Mouse (Mus musculus): ENCODE results near the gene Pgm5. TPM values are rescaled to one million over a fixed set of nuclear protein-coding genes. Genes with fewer than 3 reads are reported as not detected.
"Not testable (repeated sequence)": the region's sequence is repeated elsewhere in the genome, so short reads cannot be mapped to it uniquely, and the experiment has no call there.

Gene Pgm5
- polyA plus RNA-seq, 1 experiment from 2014 or later, result 0.20 TPM

DNA sequence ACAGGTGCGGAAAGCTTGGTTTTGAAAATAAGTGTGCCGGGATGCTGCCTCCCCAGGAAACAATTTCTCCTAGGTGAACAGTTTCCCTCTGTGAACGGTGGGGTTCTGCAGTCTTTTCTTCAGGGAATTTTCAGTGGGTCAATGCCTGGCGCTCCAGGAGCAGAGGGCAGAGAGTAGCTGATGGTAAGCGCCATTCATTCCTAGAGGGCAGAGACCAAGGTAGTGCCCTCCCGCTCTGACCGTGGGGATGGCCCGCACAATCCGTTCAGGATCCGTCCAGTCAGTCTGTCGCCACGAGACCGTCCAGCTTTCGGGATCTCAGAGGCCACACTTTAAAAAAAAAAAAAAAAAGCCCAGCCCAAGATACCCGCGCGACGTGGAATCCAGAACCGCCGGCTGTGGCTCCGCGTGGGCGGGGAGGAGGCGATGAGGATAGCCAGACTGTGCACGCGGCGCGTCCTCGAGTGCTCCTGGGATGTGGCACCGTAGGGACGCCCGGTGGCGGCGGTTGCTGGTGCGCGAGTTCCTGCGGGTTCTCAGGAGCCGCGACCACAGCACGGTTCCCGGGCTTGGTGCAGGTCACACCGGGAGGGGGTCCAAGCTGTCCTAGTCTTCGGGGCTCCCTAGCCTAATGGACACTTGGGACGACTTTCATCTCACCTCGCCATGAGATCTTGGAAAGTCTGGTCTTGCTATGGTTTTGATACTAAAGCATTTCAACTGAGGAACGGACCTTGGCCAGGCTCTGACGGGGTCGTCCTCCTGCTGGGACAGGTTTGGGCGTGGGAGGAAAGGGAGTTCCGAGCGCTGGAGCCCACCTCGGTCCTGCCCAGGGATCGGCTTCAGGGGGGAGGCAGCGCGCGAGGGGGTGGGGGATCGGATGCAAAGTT, 35.6 kb upstream of the Pgm5 start:
- WGBS, result 1% methylated on average over 57 of the region's 57 CpGs
- H3K9me3 ChIP-seq, result no peaks in the 10 kb centered on the region
- no peaks in the 10 kb centered on the region for H3K36me3 ChIP-seq
- no peak for ATAC-seq (replicated peaks)
- peaks cover 27% of the 10 kb centered on the region for H3K4me1 ChIP-seq
- peaks cover 60% of the 10 kb centered on the region for H3K27me3 ChIP-seq
- peak overlapping the region; percentile 8 for H3K4me3 ChIP-seq
- H3K27ac ChIP-seq (replicated peaks), result no peak overlapping the region
- H3K4me2 ChIP-seq (replicated peaks), result peak overlapping the region; percentile 15; the same call in 1 of the 2 replicates
- H3K9ac ChIP-seq (replicated peaks), result no peak overlapping the region

DNA sequence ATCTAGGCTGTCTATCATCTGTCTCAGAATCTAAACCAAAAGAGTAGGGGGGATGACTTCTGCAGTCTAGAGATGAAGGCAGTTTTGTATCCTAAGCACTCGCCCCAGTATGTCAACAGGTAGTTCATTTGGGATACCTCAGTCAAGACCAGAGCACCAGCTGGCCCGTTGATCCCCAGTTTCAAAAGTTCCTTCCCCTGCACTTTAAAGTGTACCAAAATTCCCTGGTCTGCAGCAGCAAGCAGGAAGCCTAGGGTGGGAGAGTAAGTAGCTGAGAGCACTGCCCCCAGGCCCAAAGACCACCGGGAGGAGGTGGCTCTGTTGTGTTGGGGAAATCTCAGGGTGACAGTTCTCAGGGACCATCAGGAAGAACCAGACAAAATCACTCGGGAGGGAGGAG, 34.9 kb upstream of the Pgm5 start:
- Histone ChIP-seq H3K4me2 (replicated peaks) (no peak overlapping the region), H3K4me3 (no peak overlapping the region), H3K4me1 (peaks cover 27% of the 10 kb centered on the region), H3K36me3 (no peaks in the 10 kb centered on the region), H3K27me3 (peaks cover 53% of the 10 kb centered on the region), H3K9ac (replicated peaks) (no peak overlapping the region), H3K9me3 (no peaks in the 10 kb centered on the region), H3K27ac (replicated peaks) (no peak overlapping the region)
- WGBS, result 34% methylated on average over 4 of the region's 4 CpGs
- ATAC-seq (replicated peaks), result no peak

DNA sequence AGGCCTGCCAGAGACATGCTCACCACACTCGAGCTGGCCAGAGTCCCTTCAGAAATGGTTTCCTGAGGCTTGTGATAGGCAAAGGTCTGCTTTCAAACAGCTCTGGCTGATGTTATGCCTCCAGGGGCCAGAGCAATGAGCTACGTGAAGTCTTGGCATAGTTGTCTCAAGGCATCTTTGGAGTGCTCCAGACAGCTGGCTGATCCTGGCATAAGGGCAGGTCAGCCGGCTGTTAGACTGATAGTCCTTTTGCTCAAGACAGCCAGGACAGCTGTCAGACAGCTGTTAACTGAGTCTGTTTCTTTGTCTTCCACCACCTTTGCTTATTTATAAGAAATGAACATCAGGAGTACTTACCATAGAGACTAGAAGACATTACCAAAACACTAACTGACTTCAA, 25.2 kb upstream of the Pgm5 start:
- Histone ChIP-seq H3K4me2 (replicated peaks) (no peak overlapping the region), H3K27me3 (no peaks in the 10 kb centered on the region), H3K9me3 (no peaks in the 10 kb centered on the region), H3K36me3 (no peaks in the 10 kb centered on the region), H3K4me3 (no peak overlapping the region), H3K9ac (replicated peaks) (no peak overlapping the region), H3K27ac (replicated peaks) (no peak overlapping the region), H3K4me1 (no peaks in the 10 kb centered on the region)
- WGBS, result 86% methylated on average over 3 of the region's 3 CpGs
- no peak for ATAC-seq (replicated peaks)

DNA sequence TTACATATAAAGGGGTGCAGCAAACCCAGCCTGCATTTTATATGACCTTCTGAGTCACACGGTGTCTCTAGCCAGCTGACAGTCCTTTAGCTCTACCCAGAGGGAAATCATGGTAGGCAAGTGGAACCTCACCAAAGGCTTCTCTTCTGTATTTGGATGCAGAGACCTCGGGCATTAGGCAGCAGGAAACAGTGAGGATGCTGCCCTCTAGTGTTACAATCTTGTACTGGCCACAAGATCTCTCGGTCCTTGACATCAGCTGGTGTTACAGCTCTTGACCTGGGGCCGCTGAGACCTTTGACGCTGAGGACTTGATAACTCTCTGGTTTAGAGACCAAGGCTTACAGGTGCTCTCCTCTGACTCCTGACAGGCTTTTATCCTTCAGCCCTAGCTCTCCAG, 23.8 kb upstream of the Pgm5 start:
- H3K27me3 ChIP-seq, result no peaks in the 10 kb centered on the region
- no peaks in the 10 kb centered on the region for H3K36me3 ChIP-seq
- no peak overlapping the region for H3K27ac ChIP-seq (replicated peaks)
- WGBS, result 15% methylated on average over 5 of the region's 5 CpGs
- no peaks in the 10 kb centered on the region for H3K9me3 ChIP-seq
- no peak overlapping the region for H3K4me2 ChIP-seq (replicated peaks)
- ATAC-seq (replicated peaks), result 0 out of 2 replicates have a peak, but pooled peaks have one; percentile 19
- no peak overlapping the region for H3K4me3 ChIP-seq
- H3K4me1 ChIP-seq, result 0 out of 2 replicates have a peak, but pooled peaks cover 4% of the 10 kb centered on the region
- no peak overlapping the region for H3K9ac ChIP-seq (replicated peaks)

DNA sequence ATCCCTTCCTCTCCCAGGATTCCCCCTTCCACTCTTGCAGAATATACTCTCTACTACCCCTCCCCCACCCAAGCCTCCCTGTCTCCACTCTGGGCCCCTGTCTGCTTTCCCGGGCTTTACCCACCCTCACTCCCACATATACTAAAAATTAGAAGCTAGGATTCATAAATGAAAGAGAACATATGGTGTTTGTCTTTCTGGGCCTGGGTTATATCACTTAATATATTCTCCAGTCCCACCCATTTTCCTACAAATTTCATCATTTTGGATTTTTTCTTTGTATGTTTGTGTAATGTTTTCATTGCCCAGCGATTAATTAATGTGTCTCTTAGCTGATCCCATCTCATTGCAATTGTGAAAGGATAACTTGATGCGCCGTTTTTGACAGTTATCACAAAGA, 19.6 kb upstream of the Pgm5 start:
- Histone ChIP-seq H3K27me3 (no peaks in the 10 kb centered on the region), H3K9me3 (no peaks in the 10 kb centered on the region), H3K36me3 (no peaks in the 10 kb centered on the region), H3K4me1 (0 out of 2 replicates have a peak, but pooled peaks cover 4% of the 10 kb centered on the region), H3K27ac (replicated peaks) (no peak overlapping the region), H3K9ac (replicated peaks) (no peak overlapping the region), H3K4me3 (no peak overlapping the region), H3K4me2 (replicated peaks) (no peak overlapping the region)
- WGBS, result 57% methylated on average over 4 of the region's 4 CpGs
- ATAC-seq (replicated peaks), result no peak

DNA sequence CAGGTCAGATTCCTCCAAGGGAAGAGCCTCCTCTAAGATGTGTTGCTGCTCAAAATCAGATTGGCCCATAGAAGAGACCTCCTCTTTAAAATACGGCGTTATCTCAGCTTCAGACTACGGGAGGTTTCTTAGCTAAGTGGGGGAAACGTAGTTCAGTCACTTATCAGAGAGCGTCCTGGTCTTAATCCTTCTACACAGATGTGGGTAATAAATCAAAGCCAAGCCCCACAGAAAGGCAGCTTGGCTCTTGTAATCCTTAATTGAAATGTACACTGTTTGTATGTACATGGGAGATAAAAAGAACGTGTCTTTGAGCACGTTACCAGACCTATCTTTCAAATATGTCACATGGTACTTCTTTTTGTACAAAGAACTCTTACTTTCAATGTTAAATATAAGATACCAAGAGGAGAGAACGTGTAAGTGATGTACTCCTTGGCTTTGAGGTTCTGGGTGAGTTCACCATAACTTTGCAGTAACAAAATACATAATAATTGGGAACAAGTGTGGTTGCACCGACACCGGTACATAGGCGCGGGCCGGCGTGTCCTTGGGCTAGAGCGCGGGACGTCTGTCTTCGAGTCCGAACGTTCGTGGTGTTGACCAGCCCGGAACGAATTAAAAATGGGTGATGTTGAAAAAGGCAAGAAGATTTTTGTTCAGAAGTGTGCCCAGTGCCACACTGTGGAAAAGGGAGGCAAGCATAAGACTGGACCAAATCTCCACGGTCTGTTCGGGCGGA, 13.6 kb upstream of the Pgm5 start, which contains the start of gene Gm10053:
Gm10053 (plus strand) TSS at position 558 of the 742 bp plus-strand sequence.
- not testable (repeated sequence) for H3K36me3 ChIP-seq; H3K4me2 ChIP-seq (replicated peaks); ATAC-seq (replicated peaks); H3K27ac ChIP-seq (replicated peaks); H3K9ac ChIP-seq (replicated peaks); H3K4me3 ChIP-seq; H3K27me3 ChIP-seq; H3K9me3 ChIP-seq; H3K4me1 ChIP-seq
- WGBS, result 87% methylated on average over 23 of the region's 26 CpGs

DNA sequence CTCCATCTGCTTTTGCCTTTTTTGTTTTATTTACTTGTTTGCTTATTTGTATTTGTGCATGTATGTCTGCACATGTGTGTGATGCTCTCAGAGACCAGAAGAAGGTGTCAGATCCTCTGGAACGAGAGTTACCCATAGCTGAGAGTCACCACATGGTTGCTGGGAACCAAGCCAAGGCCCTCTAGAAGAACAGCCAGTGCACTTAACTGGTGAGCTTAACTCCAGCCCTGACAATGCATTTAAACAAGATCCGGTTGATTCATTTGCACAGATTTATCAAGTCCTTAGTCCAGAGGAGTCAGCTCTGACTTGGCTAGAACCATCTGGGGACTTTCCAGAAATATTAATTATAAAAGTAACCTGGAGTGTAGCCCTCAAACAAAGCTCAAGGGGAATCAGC, 12.2 kb upstream of the Pgm5 start:
- 40% methylated on average over 2 of the region's 2 CpGs for WGBS

DNA sequence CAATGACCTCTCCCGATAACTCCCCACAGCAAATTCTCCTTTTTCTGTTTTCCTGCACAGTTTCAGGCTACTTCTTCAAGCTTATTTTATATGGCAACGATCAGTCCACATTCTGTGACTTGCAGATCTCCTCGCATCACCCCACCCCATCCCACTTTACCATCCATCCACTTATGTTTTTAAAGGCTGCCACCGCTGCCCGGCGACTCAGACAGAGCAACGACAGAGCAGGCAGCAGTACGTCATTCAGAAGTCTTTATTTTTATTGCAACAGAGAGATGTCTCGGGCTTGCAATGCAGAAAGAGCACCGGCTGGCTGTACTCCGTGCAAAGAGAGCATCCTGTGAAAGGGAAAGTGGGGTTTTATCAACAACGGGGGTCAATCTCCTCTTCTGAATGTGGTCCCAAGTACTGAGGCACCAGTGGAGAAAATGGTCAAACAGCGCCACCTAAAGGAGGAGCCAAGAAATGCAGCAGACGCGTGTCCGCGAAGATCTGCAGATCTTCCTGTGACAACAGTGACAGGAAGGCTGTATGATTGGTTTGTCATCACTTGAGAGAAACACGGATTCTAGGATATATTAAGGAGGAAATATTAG, 9.5 kb upstream of the Pgm5 start:
- 0 out of 2 replicates have a peak, but pooled peaks cover 3% of the 10 kb centered on the region for H3K4me1 ChIP-seq
- H3K9me3 ChIP-seq, result no peaks in the 10 kb centered on the region
- peak overlapping the region; percentile 54 for H3K4me2 ChIP-seq (replicated peaks)
- ATAC-seq (replicated peaks), result peak; percentile 82
- H3K36me3 ChIP-seq, result no peaks in the 10 kb centered on the region
- H3K4me3 ChIP-seq, result peak overlapping the region; percentile 39
- H3K27ac ChIP-seq (replicated peaks), result no peak overlapping the region
- peak overlapping the region; percentile 54 for H3K9ac ChIP-seq (replicated peaks)
- 20% methylated on average over 18 of the region's 18 CpGs for WGBS
- H3K27me3 ChIP-seq, result no peaks in the 10 kb centered on the region

More for the DNA sequence above, 12.2 kb upstream of the Pgm5 start:
- no peak overlapping the region for H3K4me2 ChIP-seq (replicated peaks)
- H3K4me3 ChIP-seq, result no peak overlapping the region
- H3K27ac ChIP-seq (replicated peaks), result no peak overlapping the region
- H3K4me1 ChIP-seq, result 0 out of 2 replicates have a peak, but pooled peaks cover 3% of the 10 kb centered on the region
- no peaks in the 10 kb centered on the region for H3K36me3 ChIP-seq
- no peaks in the 10 kb centered on the region for H3K27me3 ChIP-seq
- no peak overlapping the region for H3K9ac ChIP-seq (replicated peaks)
- no peaks in the 10 kb centered on the region for H3K9me3 ChIP-seq
- no peak for ATAC-seq (replicated peaks)

DNA sequence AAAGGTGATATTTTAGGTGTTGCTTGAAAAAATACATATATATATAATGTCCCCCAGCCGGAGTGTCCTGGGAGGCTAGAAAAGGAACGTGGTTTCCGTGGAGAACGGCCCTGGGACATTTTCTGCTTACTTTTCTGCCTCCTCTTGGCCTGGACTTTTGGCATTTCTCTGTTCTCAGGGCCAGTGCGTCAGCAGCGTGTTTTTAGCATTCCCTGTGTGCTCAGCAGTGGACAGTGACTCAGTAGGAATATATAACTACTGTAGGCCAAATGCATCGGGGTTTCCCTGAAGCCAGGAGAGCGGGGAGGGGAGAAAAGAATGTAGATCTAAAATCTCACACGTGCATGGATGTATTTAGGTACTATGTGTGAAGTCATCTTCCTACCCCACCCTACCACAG, 3.8 kb upstream of the Pgm5 start:
- Histone ChIP-seq H3K4me3 (no peak overlapping the region), H3K4me2 (replicated peaks) (no peak overlapping the region), H3K9ac (replicated peaks) (no peak overlapping the region), H3K4me1 (peaks cover 6% of the 10 kb centered on the region), H3K36me3 (no peaks in the 10 kb centered on the region), H3K27me3 (peaks cover 14% of the 10 kb centered on the region), H3K9me3 (no peaks in the 10 kb centered on the region), H3K27ac (replicated peaks) (no peak overlapping the region)
- 82% methylated on average over 9 of the region's 9 CpGs for WGBS
- no peak for ATAC-seq (replicated peaks)

DNA sequence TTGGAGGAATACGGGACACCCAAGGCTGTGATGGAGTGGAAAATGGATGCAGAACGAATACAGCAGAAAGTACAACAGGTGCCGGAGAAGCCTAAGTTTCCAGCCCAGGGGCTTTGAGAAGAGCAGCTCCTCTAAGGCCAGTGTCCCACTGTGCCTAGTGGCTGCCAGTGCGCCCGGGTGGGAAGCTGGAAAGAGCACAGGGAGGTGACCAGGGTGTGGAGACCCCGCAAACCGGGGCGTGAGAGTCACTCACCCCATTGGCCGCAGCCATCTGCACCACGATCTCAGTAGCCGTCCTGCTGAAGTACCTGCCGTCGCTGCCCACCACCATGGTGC, 411 bp downstream of the Pgm5 start:
- Histone ChIP-seq H3K27me3 (peaks cover 14% of the 10 kb centered on the region), H3K27ac (replicated peaks) (no peak overlapping the region), H3K9me3 (no peaks in the 10 kb centered on the region), H3K4me1 (peaks cover 6% of the 10 kb centered on the region), H3K9ac (replicated peaks) (0 out of 2 replicates have a peak overlapping the region, but pooled peaks have one; percentile 34), H3K4me2 (replicated peaks) (peak overlapping the region; percentile 79), H3K4me3 (peak overlapping the region; percentile 37), H3K36me3 (no peaks in the 10 kb centered on the region)
- WGBS, result 18% methylated on average over 13 of the region's 13 CpGs
- ATAC-seq (replicated peaks), result peak; percentile 38

DNA sequence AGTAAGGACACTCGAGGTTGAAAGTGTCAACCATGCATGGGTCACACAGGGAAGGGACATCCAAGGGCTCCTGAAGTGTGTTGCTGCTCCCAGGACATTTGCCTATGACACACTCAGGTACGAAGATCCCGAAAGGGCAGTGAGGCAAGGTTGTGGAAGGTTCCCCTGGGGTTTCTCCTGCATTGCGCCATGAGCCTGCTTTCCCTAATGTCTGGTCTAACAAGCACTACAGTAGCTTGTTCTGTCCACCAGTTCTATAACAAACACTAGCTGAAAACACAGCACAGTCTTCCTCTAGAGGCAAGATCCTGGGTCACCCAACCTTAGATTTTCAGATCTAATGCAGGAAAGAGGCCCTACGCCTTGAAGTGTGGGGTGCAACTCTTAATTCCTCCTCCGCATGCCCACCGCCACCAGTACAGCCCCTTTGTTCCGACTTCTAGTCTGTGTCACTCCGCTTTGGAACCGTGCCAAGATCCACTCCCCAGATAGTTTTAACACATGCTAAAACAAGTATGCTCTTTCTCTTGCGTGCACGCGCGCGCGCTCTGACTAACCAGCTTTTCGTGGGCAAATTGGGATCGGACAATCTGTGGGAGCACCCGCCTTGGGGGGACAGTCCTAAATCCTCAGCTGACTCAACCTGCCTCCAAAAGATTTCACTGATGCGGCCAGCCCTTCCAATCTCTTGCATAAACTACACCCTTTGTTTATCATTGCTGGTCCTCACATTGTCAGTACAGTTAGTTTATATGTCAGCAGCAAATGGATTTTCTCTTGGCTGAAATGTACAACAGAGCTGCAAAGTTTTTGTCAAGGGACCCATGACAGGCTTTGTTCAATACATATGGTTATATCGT, 10.0 kb downstream of the Pgm5 start:
- ATAC-seq (replicated peaks), result no peak; the same call in 1 of the 2 replicates
- no peaks in the 10 kb centered on the region for H3K36me3 ChIP-seq
- WGBS, result 60% methylated on average over 21 of the region's 21 CpGs
- H3K4me3 ChIP-seq, result no peak overlapping the region
- H3K9me3 ChIP-seq, result no peaks in the 10 kb centered on the region
- peaks cover 8% of the 10 kb centered on the region for H3K4me1 ChIP-seq
- H3K9ac ChIP-seq (replicated peaks), result no peak overlapping the region
- H3K27ac ChIP-seq (replicated peaks), result no peak overlapping the region
- no peaks in the 10 kb centered on the region for H3K27me3 ChIP-seq
- H3K4me2 ChIP-seq (replicated peaks), result 0 out of 2 replicates have a peak overlapping the region, but pooled peaks have one; percentile 19

All from forebrain, embryonic 15.5 days (tissue).